In the genomic region with DNA sequence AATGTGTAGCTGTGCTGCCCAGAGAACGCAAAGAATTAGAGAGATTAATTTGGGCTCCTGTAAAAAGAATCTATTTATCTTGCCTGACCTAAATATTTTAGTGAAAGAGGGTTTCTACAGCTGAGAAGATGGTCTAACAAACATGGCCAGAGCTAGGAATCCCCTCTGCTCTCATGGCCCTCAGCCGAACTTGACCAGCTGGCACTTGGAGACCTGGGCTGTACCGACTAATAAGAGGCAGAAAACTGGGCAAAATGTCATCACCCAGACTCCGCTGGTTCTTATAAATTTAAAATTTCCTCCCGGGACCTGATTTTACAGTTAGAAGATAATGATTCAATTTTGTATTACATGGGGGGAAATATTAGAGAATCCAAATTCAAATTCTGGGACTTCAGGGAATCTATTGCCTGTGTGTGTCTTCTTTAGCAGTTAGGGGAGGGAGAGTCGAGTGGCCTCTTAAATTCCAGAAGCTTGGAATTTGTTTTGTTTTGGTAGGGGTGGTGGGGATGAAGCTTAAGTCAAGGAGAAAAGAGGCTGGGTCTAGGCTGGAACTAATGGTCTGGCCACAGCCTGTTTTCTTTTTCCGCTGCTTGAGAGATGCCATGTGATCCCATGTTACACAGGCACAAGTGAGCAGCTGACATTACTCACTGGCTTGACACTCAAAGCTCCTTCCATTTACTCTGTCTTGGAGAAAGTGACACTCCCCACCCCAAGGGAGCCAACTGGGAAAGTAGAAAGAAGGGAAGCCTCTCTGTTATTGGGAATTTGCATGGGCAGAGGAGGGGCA, we compare ENCODE assay signal across 12 mouse cellular contexts. TPM values are rescaled to one million over a fixed set of nuclear protein-coding genes. Genes with fewer than 3 reads are reported as not detected.
DNase-seq lines count a peak whose midpoint lies in the region; TF ChIP-seq lines count a peak whose summit lies in the region.
"Had no signal": no experiment of that assay in that cellular context is flagged by ENCODE, and none has a peak within 500 bp of the region (broad histone marks: within the 10 kb centered on the region; RNA-seq: fewer than 3 reads in every experiment).

No protein-coding gene starts in this region.

- H3K36me3 ChIP-seq in CH12.LX (replicated peaks in 1 of 2; ENCODE audit: control insufficient read depth in 1 of 2, insufficient read depth in 1 of 2, low read length in 1 of 2), result no peaks in the 10 kb centered on the region
- H3K36me3 ChIP-seq in forebrain, embryonic 10.5 days (replicated peaks), result peaks cover 79% of the 10 kb centered on the region
- 0 out of 2 replicates have a peak, but pooled peaks cover 3% of the 10 kb centered on the region for H3K36me3 ChIP-seq in midbrain, embryonic 10.5 days
- H3K36me3 ChIP-seq: liver, embryonic 15.5 days had no signal

- TF ChIP-seq CTCF in CH12.LX (conservative IDR thresholded peaks at IDR 0.05 in 1 of 2, IDR thresholded peaks at IDR 0.05 in 1 of 2; ENCODE audit: low read depth in 2 of 2, low read length in 2 of 2), result no peak

- no peak overlapping the region for H3K27ac ChIP-seq in CH12.LX (ENCODE audit: insufficient read depth, low read depth)
- H3K27ac ChIP-seq in forebrain, embryonic 10.5 days, result peak overlapping the region; percentile 98
- no peak overlapping the region for H3K27ac ChIP-seq in midbrain, embryonic 10.5 days (replicated peaks)
- H3K27ac ChIP-seq: liver, embryonic 15.5 days had no signal

- WGBS in forebrain, embryonic 10.5 days, result 5% methylated on average over 7 of the region's 7 CpGs
- 8% methylated on average over 7 of the region's 7 CpGs for WGBS in midbrain, embryonic 10.5 days

- peak; percentile 86 for DNase-seq in cerebellum, adult 11-12 months
- DNase-seq in cerebellum, postnatal 4 days (ENCODE audit: low spot score in 2 of 2), result no peak
- no peak for DNase-seq in CH12.LX (ENCODE audit: extremely low read depth)
- DNase-seq in forebrain, embryonic 10.5 days (ENCODE audit: extremely low spot score, low spot score), result no peak
- no peak for DNase-seq in midbrain, embryonic 10.5 days (ENCODE audit: low spot score)
- no peak for DNase-seq in adrenal gland, adult 8-10 months
- no peak for DNase-seq in kidney, adult 18-20 months
- DNase-seq in lung, postnatal 10 days, result no peak
- DNase-seq: gastrocnemius, postnatal 14 days had no signal

- in situ Hi-C loops in CH12.LX (cut with MboI; ENCODE audit: low pct_ligation_motif_present, low pct_unique_long_range_greater_than_20kb, low sequenced_read_pairs), result no loop called here

- H3K27me3 ChIP-seq in CH12.LX (replicated peaks), result peaks cover 92% of the 10 kb centered on the region
- H3K27me3 ChIP-seq in forebrain, embryonic 10.5 days (ENCODE audit: poor library complexity, severe bottlenecking), result peaks cover 100% of the 10 kb centered on the region
- H3K27me3 ChIP-seq in midbrain, embryonic 10.5 days (ENCODE audit: low read depth, poor library complexity, severe bottlenecking), result peaks cover 100% of the 10 kb centered on the region

- H3K9me3 ChIP-seq in CH12.LX (replicated peaks; ENCODE audit: low read length), result peaks cover 9% of the 10 kb centered on the region
- H3K9me3 ChIP-seq in forebrain, embryonic 10.5 days, result no peaks in the 10 kb centered on the region
- no peaks in the 10 kb centered on the region for H3K9me3 ChIP-seq in midbrain, embryonic 10.5 days (replicated peaks)
- H3K9me3 ChIP-seq: liver, embryonic 15.5 days had no signal

- dilution Hi-C loops in CH12.LX (cut with MboI; ENCODE audit: extremely low pct_ligation_motif_present, extremely low pct_unique_long_range_greater_than_20kb, low sequenced_read_pairs), result no loop called here

- H3K4me1 ChIP-seq in CH12.LX (ENCODE audit: control insufficient read depth in 1 of 2, insufficient read depth in 2 of 2), result no peaks in the 10 kb centered on the region; a peak in 1 of 4 replicates
- peaks cover 98% of the 10 kb centered on the region for H3K4me1 ChIP-seq in forebrain, embryonic 10.5 days
- peaks cover 39% of the 10 kb centered on the region for H3K4me1 ChIP-seq in midbrain, embryonic 10.5 days

- no peak for TF ChIP-seq POLR2A in CH12.LX (IDR thresholded peaks at IDR 0.05; ENCODE audit: low read depth, low read length)

- no peak for TF ChIP-seq RAD21 in CH12.LX (IDR thresholded peaks at IDR 0.05; ENCODE audit: low read depth, low read length)

- no peaks in the 10 kb centered on the region for H3K79me2 ChIP-seq in CH12.LX (replicated peaks; ENCODE audit: control insufficient read depth, extremely low read depth, insufficient read depth, poor library complexity, severe bottlenecking)

- no peak overlapping the region for H3K9ac ChIP-seq in CH12.LX (ENCODE audit: insufficient read depth, low read depth)
- H3K9ac ChIP-seq: liver, embryonic 15.5 days had no signal

- peak overlapping the region; percentile 56 for H3K4me2 ChIP-seq in CH12.LX (ENCODE audit: insufficient read depth, low read depth, poor library complexity, severe bottlenecking)

- no peak overlapping the region for H3K4me3 ChIP-seq in CH12.LX (replicated peaks in 1 of 3; ENCODE audit: low read depth in 2 of 3, low read length in 2 of 3, poor library complexity in 1 of 3)
- peak overlapping the region; percentile 78 for H3K4me3 ChIP-seq in forebrain, embryonic 10.5 days
- H3K4me3 ChIP-seq in midbrain, embryonic 10.5 days, result peak overlapping the region; percentile 47; the same call in 1 of the 2 replicates
- H3K4me3 ChIP-seq: myocyte had no signal

- TF ChIP-seq EP300 in CH12.LX (IDR thresholded peaks at IDR 0.05; ENCODE audit: low read length), result no peak

TF ChIP-seq in CH12.LX, 34 proteins besides CTCF, POLR2A, EP300 and RAD21:
- no peak for TF ChIP-seq ELF1 (IDR thresholded peaks at IDR 0.05; ENCODE audit: low read depth, low read length)
- no peak for TF ChIP-seq GABPA (IDR thresholded peaks at IDR 0.05; ENCODE audit: insufficient replicate concordance, low read depth, low read length)
- no peak for TF ChIP-seq ZNF384 (IDR thresholded peaks at IDR 0.05; ENCODE audit: low read depth, low read length)

RNA-seq across cellular contexts. Expression of gene Rhbg, which starts 37.8 kb away (rescaled TPM):
- total RNA-seq in CH12.LX (2012; rRNA removed) (0.08 TPM in 1 of 2 replicates, not detected in the other), CH12.LX (2014; rRNA removed) (not detected in 2 replicates)
- not detected in 2 replicates for polyA plus RNA-seq in CH12.LX (2012; ENCODE audit: insufficient read length, low read depth)
- 0.37 and 0.38 TPM in 2 replicates for polyA plus RNA-seq in forebrain, embryonic 10.5 days (2016; fragmentation: Nextera tagmentation; extraction: Ambion mirVana)
- polyA plus RNA-seq in midbrain, embryonic 10.5 days (2016; fragmentation: Nextera tagmentation; extraction: Ambion mirVana), result not detected in 2 replicates
- total RNA-seq in adrenal gland, adult 8-10 months (2022), result 10 to 100 TPM; 12.0 to 27.5 (median 17.3) TPM
- total RNA-seq: gastrocnemius, postnatal 14 days had no signal
- polyA plus RNA-seq: inflammation-experienced regulatory T-cells, adult 6 months; myocyte had no signal

Comparison
In these comparisons a context has a peak if more than half of its experiments do, and no peak if none do; other contexts are left out.
1. H3K4me3 ChIP-seq: peak in forebrain, embryonic 10.5 days (single experiment) and midbrain, embryonic 10.5 days (single experiment); none in CH12.LX (0 of 3).